Mouse (Mus musculus) hindbrain, embryonic 16.5 days (tissue): ENCODE results near the gene Drd3. TPM values are rescaled to one million over a fixed set of nuclear protein-coding genes. Genes with fewer than 3 reads are reported as not detected.

Experiments
- ATAC-seq: fragments of 200-750 bp; cut with Nextera tagmentation; 2 replicates; pipeline ENCODE4 v1.8.0; 2017; ENCODE audit warnings: moderate TSS enrichment, moderate library complexity
- H3K27ac ChIP-seq: fragments of 300-500 bp; sonication (generic); 2 replicates; pipeline ENCODE4 v1.5.1; 2014; ENCODE audit warnings: low read depth, mild to moderate bottlenecking, control low read depth, low read length, moderate library complexity
- H3K27me3 ChIP-seq: fragments of 300-500 bp; sonication (generic); replicated peaks from 2 replicates; pipeline ENCODE4 v1.6.1; 2014; ENCODE audit warnings: low read length; ENCODE audit not compliant: control insufficient read depth, insufficient read depth
- H3K36me3 ChIP-seq: fragments of 300-500 bp; sonication (generic); 2 replicates; pipeline ENCODE4 v1.6.1; 2014; ENCODE audit warnings: mild to moderate bottlenecking, low read length, moderate library complexity, mixed read lengths; ENCODE audit not compliant: control insufficient read depth, insufficient read depth
- H3K4me1 ChIP-seq: fragments of 300-500 bp; sonication (generic); 2 replicates; pipeline ENCODE4 v1.6.1; 2014; ENCODE audit warnings: low read depth, low read length; ENCODE audit not compliant: control insufficient read depth, insufficient read depth
- H3K4me2 ChIP-seq: fragments of 300-500 bp; sonication (generic); 2 replicates; pipeline ENCODE4 v1.6.1; 2014; ENCODE audit warnings: mild to moderate bottlenecking, low read length, control low read depth, moderate library complexity
- H3K4me3 ChIP-seq: fragments of 300-500 bp; sonication (generic); 2 replicates; pipeline ENCODE4 v1.5.1; 2014; ENCODE audit warnings: mild to moderate bottlenecking, low read length, control low read depth, moderate library complexity
- H3K9ac ChIP-seq: fragments of 300-500 bp; sonication (generic); 2 replicates; pipeline ENCODE4 v1.6.1; 2014; ENCODE audit warnings: low read depth, mild to moderate bottlenecking, control low read depth, low read length, moderate library complexity
- H3K9me3 ChIP-seq: fragments of 300-500 bp; sonication (generic); 2 replicates; pipeline ENCODE4 v1.6.1; 2014; ENCODE audit warnings: mild to moderate bottlenecking, low read length, moderate library complexity; ENCODE audit not compliant: control insufficient read depth
- WGBS: fragments of 180-500 bp; shearing (Covaris S2); extraction: QIAGEN DNeasy Blood & Tissue Kit; methylation state at CpG from one replicate; pipeline ENCODE4 v1.1.7; 2014; 5-methylcytosine and 5-hydroxymethylcytosine counted together
- microRNA-seq: library from miRNA; unstranded; fragments of <30 nt; microRNA quantifications from one replicate; pipeline ENCODE4, GENCODE M21; 2017
- polyA plus RNA-seq: library from polyadenylated mRNA; unstranded; fragments of >200 nt; fragmentation: Nextera tagmentation; extraction: Ambion mirVana; gene quantifications from 2 replicates; pipeline ENCODE4 v1.2.1, GENCODE M21; 2015

The Drd3 gene
- polyA plus RNA-seq, 1 experiment from 2014 or later, result not detected

DNA sequence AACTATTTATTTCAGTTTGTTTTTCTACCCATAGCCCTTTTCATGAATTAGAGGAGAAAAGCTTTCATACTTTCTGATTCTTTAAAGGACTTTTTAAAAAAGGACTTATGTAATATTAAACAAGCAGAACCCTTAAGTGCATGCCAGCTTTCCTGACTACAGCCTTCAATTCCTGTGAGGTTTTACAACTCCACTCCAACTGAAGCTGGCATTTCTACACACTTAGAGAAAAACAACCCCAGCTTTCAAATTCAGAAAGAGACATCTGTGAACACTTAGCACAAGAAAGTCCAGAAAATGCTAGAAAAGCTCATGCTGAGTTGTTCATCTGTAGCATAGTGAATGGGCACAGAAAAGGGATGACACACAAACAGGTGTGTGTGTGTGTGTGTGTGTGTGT, 116.0 kb downstream of the Drd3 start:
- no peak overlapping the region for H3K9ac ChIP-seq
- H3K4me1 ChIP-seq, result no peaks in the 10 kb centered on the region

DNA sequence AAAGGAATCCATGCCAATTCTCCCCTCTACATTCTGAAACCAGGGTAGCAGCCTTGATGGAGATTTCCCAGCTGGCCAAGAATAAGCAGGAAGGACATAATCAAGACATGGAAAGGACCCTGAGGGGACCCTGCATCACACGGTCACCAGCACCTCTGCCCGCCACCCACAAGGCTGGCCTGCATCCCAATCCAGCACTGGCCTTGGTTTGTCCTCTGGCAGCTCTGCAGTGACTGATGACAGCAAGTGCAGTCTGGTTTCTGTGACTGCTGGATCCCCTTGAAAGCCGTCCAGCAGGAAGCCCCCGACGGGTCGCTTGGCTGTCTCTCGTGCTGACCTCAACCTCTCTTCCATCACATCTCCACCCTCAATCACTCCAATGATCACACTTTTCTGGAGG, 117.6 kb downstream of the Drd3 start:
- WGBS, result 85% methylated on average over 7 of the region's 7 CpGs
- Histone ChIP-seq H3K36me3 (peaks cover 17% of the 10 kb centered on the region), H3K9me3 (no peaks in the 10 kb centered on the region), H3K4me1 (no peaks in the 10 kb centered on the region), H3K27me3 (no peaks in the 10 kb centered on the region), H3K27ac (no peak overlapping the region), H3K4me3 (no peak overlapping the region), H3K4me2 (no peak overlapping the region), H3K9ac (no peak overlapping the region)
- ATAC-seq, result no peak

More for the DNA sequence above, 116.0 kb downstream of the Drd3 start:
- ATAC-seq, result no peak
- Histone ChIP-seq H3K4me2 (no peak overlapping the region), H3K4me3 (no peak overlapping the region), H3K27ac (0 out of 2 replicates have a peak overlapping the region, but pooled peaks have one; percentile 34), H3K36me3 (peaks cover 16% of the 10 kb centered on the region), H3K27me3 (no peaks in the 10 kb centered on the region), H3K9me3 (no peaks in the 10 kb centered on the region)

Small RNAs within 50 kb of the gene (microRNA-seq; reads per million reads assigned to microRNA genes)
- not detected for gene Gm25996

Other genes with a start within 250 kb of the Drd3 start
- gene Tigit, start 89.9 kb upstream of the Drd3 start, polyA plus RNA-seq, result not detected in 2 replicates
- 6.7 and 8.9 TPM in 2 replicates for gene Ccdc191, start 135.8 kb downstream of the Drd3 start, polyA plus RNA-seq
- gene Qtrt2, start 172.8 kb downstream of the Drd3 start, polyA plus RNA-seq, result 17.6 and 18.9 TPM in 2 replicates
- gene Zdhhc23, start 225.8 kb downstream of the Drd3 start, polyA plus RNA-seq, result 3.4 and 3.8 TPM in 2 replicates